Mouse (Mus musculus): Measurements from ENCODE around the gene Atad1.
A peak's percentile ranks its signal among the peaks of the same experiment; 100 is the strongest.
"Not testable (repeated sequence)": the region's sequence is repeated elsewhere in the genome, so short reads cannot be mapped to it uniquely, and the experiment has no call there.

Gene Atad1

DNA sequence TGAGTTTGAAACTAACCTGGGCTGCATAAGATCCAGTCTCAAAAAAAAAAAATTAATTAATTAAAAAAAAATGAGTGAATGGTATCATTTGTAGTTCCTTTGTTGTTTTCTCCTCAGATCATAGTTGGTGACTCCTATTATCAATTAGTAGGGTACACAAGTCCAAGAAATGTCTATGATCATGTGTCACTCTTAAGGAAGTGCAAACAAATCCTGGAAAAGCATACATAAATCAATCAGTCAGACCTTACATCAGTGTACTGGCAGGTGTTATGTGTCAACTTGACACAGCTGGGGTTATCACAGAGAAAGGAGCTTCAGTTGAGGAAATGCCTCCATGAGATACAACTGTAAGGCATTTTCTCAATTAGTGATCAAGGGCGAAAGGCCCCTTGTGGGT lies 71.8 kb downstream of the Atad1 start:
- not testable (repeated sequence) for DNase-seq

GRCm38 (mm10) chr19:32665243-32665642 lies 74.3 kb downstream of the Atad1 start:
- no peak for DNase-seq

DNA sequence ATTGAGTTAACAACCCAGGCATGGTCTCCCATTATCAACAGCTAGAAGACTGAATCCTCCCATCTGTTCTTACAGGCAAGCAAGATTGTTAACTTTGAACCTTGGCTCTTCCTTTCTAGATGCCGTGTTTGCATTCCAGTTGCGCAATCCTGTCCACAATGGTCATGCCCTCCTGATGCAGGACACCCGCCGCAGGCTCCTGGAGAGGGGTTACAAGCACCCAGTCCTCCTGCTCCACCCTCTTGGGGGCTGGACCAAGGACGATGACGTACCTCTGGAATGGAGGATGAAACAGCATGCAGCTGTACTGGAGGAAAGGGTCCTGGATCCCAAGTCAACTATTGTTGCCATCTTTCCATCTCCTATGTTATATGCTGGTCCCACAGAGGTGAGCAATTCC lies 76.7 kb downstream of the Atad1 start:
- DNase-seq = no peak

DNA sequence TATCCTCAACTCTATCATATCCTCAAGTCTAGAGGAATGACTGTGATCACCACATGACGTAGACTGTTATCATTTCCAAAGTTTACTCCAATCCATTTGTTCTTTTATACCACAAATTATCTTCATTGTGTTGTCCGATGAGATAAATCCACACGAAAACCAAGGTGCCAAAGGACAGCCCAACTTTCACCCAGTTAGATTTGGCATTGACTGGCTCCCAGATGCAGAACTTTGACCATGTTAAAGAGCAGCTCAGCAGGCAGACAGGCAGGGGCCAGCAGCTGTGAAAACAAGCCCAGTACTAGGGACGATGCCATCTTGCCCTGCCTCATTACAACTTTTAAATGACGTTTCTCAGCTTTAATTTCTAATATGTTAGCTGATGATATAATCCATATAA lies 80.2 kb downstream of the Atad1 start:
- DNase-seq = peak; percentile 12

DNA sequence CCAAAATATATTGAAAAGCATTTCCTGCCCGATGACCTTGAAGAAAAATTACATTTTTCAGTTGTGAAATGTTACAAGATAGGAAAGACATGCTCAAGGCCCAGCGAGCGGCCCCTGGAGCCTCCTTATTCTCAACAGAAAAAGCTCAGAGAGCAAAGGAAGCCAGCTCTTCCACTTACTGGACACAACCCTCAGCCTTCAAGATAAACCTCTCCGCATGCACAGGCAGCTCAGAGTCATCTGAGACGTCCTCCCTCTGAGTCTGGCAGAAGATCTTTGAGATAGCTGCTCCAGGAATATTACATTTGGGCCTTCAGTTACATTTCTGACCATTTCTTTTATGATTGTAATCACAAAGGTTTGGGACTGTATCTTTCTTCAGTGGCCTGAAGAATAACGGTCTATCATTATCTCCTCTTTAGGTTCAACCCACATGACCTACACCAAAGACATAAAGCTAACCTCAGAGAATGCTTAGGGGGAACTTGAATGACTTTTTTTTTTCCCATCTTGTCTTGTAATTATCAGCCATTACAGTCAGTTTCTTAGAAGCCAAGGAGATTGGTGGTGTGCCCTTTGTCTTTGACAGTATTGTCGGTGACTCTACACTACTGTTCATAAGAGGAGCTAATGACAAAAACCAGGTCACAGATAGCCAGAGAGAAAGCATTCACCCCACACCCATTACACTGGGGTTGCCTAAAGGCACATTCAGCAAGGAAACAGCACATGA lies 85.8 kb downstream of the Atad1 start:
- DNase-seq = peak; percentile 45

GRCm38 (mm10) chr19:32653122-32653521 lies 86.5 kb downstream of the Atad1 start:
- peak; percentile 51 for DNase-seq

DNA sequence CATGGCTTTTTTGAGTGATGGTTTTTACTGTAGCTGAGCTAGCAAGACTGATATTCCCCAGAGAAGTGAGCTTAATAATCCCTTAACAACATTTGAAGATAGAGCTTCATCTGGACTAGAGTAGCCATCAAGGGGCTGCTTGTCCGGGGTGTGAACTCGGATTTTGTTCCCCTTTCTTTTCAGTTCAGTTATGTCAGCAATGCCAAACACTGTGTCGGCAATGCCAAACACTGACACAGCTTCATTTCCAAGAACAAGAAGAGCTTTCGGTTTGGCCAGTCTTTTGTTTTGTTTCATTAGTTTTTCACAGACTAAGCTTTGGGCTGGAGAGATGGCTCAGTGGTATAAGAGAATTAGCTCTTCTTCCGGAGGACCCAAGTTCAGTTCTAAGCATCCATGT lies 88.5 kb downstream of the Atad1 start:
- no peak for DNase-seq

DNA sequence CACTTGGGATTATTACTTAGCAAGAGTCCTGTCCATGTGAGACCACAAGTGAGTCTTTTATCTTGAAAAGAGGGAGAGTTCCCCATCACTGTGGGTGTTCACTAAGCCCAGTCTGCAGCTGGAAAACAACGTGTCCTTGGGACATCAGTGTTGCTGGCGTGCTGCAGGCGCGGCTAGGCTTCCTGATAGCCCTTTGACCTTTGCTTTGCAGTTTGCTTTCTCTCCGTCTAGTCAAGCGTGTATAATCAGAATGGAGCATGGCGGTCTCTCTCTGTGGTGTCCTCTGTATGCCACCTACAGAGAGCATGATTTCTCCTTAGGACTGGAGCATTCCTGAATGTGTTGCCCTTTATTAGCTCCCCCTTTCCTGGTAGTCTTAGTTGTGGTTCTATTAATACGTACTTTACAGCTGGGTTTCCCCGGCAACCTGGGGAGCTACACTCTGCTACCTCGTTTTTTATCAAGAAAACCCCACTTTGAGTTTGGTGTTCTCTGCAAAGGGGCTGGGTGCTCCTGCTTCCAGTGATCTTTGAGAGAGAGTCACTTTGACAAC lies 91.5 kb downstream of the Atad1 start:
- peak; percentile 17 for DNase-seq

GRCm38 (mm10) chr19:32646382-32646781 lies 93.2 kb downstream of the Atad1 start:
- no peak for DNase-seq

DNA sequence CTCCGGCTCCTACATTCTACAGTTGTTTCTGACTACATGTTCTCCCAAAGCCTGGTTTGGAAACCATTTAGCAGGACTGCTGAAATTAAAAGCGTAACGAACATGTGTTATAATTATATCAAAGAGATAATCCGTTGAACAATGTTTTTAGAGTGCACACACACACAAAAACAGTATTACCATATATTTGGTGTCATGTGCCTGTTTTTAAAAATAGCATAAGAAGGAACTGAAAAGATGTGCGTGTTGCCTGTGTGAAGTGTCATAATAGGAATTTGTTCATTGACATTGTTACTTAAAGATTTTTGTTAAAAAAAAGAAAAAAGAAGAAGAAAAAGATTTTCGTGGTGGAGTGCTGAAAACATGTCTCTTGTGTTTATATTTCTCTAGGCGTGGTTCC lies 93.6 kb downstream of the Atad1 start:
- DNase-seq = no peak

GRCm38 (mm10) chr19:32643642-32644041 lies 95.9 kb downstream of the Atad1 start:
- no peak for DNase-seq

- no peak for DNase-seq
These were observed 97.6 kb downstream of the Atad1 start for GRCm38 (mm10) chr19:32641995-32642394.

- DNase-seq = no peak
These were observed 98.1 kb downstream of the Atad1 start for GRCm38 (mm10) chr19:32641535-32641934.

DNA sequence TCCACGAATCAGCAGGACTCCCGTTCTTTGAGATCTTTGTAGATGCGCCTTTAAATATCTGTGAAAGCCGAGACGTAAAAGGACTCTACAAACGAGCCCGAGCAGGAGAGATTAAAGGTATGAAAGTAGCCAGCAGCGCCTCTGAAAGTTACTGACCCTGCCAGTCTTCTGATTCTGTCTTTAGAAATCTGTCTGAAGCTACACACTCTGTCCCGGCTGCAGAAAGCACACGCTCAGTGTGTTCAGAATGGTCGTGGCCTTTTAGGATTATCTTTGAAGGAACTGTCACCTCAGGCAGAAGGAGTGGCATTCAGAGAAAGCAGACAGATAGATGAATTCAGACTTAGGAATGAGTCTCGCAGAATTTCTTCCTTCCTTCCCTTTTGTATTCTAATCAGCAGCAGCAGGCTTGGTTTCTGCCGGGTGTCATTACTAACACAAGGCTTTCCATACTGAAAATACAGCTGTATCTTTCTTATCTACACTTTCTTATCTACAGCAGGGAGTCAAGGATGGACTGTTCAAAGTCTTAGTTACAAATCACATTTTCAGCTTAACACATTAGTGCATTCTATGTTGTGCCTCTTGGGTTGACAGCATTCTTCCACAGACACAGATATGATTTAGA lies 101.2 kb downstream of the Atad1 start:
- DNase-seq = no peak

DNA sequence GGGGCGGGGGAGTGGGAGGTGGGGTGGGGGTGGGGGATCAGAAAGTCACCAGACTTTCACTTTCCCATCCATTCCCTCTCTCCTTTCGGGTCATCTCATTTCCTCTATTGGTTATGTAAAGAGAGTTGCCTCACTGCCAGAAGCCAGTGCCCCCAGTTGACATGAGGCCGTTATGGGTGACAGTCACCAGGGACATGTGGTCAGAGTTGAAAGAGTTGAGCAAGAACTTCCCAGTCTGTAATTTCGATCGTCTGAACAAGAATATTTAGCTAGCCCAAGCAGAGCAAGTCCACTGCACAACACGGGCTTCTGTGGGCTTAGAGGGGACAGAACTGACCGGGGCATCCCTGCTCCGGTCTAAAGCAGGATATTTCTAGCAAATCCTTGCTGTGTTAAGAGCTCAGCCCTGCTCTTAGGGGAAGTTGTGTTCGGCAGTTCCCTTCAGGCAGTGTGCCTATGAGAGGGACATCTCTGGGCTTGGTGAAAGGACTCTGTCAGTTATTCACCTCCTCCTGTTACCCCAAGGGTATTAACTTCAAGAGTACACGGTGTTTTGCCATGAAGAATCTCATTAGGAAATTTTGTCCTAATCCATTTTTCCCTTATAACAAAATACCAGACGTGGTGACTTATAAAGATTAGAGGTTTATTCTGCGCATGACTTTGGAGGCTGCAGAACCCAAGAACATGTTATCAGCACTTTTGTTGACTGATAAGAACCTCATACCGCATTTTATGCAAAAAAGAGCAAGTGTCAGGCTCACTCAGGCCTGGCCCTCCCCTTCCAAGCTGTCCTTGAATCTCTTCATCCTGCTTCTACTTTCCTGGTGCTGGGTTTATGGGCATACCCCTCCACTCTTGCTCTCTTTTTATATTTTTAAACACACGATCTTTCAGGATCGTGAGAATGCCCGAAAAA lies 102.0 kb downstream of the Atad1 start:
- peak; percentile 19 for DNase-seq

DNA sequence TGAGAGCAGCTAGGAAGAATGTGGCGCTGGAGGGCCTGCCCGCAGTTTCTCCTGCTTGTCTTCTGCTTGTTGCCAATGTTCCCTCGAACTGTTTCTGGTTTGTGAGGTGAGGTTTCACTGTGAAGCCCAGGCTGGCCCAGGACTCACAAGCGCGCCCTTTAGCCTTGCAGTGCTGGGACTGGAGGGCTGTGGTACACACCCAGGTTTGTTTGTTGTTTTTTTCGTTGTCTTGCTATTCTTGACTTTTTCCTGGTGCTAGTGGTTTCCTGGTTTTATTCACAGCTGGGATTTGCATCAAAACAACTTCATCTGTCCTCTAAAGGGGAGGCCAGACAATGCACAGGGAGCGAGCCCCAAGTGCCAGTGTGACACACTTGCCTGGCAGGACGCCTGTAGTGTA lies 104.7 kb downstream of the Atad1 start:
- no peak for DNase-seq

DNA sequence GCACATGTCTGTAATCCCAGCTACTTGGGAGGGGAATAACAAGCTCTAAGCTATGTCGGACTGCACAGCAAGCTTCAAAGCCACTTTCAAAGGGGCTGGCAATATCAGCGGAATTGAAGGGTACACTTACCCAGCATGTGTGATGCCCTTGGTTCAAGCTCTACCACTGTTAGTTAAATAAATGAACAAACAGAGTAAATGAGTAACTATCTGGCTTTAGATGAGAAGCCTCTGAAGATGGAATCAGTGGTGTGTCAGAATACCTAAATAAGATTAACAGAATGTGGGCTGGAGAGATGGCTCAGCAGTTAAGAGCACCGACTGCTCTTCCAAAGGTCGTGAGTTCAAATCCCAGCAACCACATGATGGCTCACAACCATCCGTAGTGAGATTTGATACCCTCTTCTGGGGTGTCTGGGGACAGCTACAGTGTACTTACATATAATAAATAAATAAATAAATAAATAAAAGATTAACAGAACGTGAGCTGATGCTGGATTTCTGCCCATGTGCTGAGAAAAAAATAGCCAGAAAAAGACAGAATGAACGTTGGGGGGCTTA lies 110.9 kb downstream of the Atad1 start:
- no peak for DNase-seq

GRCm38 (mm10) chr19:32627631-32628030 lies 112.0 kb downstream of the Atad1 start:
- peak; percentile 31 for DNase-seq

- DNase-seq = peak; percentile 32
These were observed 112.7 kb downstream of the Atad1 start for GRCm38 (mm10) chr19:32626768-32627331.

DNA sequence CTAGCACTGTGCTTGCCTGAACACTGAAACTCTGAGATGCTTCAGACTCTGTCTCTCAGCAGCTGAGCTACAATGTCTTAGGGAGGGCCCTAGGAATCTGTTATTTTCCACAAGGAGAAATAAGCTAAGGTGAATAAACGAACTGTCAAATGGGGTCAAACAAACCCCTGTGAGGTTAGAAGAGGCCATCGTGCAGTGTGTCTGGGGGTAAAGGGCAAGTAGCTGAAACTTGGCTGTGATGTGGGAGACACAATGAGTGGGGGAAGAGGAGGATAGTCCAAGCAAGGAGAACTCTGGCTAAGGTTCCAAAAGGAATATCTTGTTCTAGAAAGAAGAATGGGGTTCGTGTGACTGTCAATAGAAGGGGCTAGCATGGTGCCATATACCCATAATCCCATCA lies 117.4 kb downstream of the Atad1 start:
- no peak for DNase-seq

All from kidney, postnatal 10 days (tissue).